Mouse (Mus musculus) embryonic facial prominence, embryonic 11.5 days (tissue): ENCODE measurements around the gene Gm20509. TPM values are rescaled to one million over a fixed set of nuclear protein-coding genes. Genes with fewer than 3 reads are reported as not detected.

Experiments
- ATAC-seq: fragments of 200-750 bp; cut with Nextera tagmentation; replicated peaks from 2 replicates; pipeline ENCODE4 v1.8.0; 2017; ENCODE audit warnings: low read depth; ENCODE audit not compliant: insufficient number of reproducible peaks, low FRiP score, low TSS enrichment
- DNase-seq: peaks from one replicate; pipeline ENCODE4 v3.0.0-alpha.2; 2015; ENCODE audit warnings: low spot score
- H3K27ac ChIP-seq: fragments of 300-500 bp; sonication (generic); replicated peaks from 2 replicates; pipeline ENCODE4 v1.5.1; 2014; ENCODE audit warnings: mild to moderate bottlenecking, low read depth, low read length, control low read depth
- H3K27me3 ChIP-seq: fragments of 300-500 bp; sonication (generic); 2 replicates; pipeline ENCODE4 v1.6.1; 2014; ENCODE audit warnings: mild to moderate bottlenecking, low read length, moderate library complexity, mixed read lengths; ENCODE audit not compliant: control insufficient read depth, insufficient read depth
- H3K36me3 ChIP-seq: fragments of 300-500 bp; sonication (generic); replicated peaks from 2 replicates; pipeline ENCODE4 v1.6.1; 2014; ENCODE audit warnings: low read depth, mild to moderate bottlenecking, low read length, moderate library complexity, mixed read lengths; ENCODE audit not compliant: control insufficient read depth, insufficient read depth
- H3K4me1 ChIP-seq: fragments of 300-500 bp; sonication (generic); 2 replicates; pipeline ENCODE4 v1.6.1; 2014; ENCODE audit warnings: low read length, mixed read lengths; ENCODE audit not compliant: control insufficient read depth, insufficient read depth
- H3K4me2 ChIP-seq: fragments of 300-500 bp; sonication (generic); 2 replicates; pipeline ENCODE4 v1.6.1; 2014; ENCODE audit warnings: low read depth, mild to moderate bottlenecking, control low read depth, low read length, moderate library complexity
- H3K4me3 ChIP-seq: fragments of 300-500 bp; sonication (generic); 2 replicates; pipeline ENCODE4 v1.5.1; 2014; ENCODE audit warnings: low read depth, low read length, control low read depth
- H3K9ac ChIP-seq: fragments of 300-500 bp; sonication (generic); replicated peaks from 2 replicates; pipeline ENCODE4 v1.6.1; 2014; ENCODE audit warnings: mild to moderate bottlenecking, control low read depth, low read length
- H3K9me3 ChIP-seq: fragments of 300-500 bp; sonication (generic); replicated peaks from 2 replicates; pipeline ENCODE4 v1.6.1; 2016; ENCODE audit warnings: mild to moderate bottlenecking, low read length, inconsistent platforms, mixed read lengths; ENCODE audit not compliant: control insufficient read depth
- WGBS: fragments of 180-500 bp; shearing (Covaris S2); extraction: QIAGEN DNeasy Blood & Tissue Kit; methylation state at CpG from one replicate; pipeline ENCODE4 v1.1.7; 2014; 5-methylcytosine and 5-hydroxymethylcytosine counted together
- polyA plus RNA-seq: library from polyadenylated mRNA; unstranded; fragments of >200 nt; fragmentation: Nextera tagmentation; extraction: Ambion mirVana; gene quantifications from 2 replicates; pipeline ENCODE4 v1.2.1, GENCODE M21; 2014

The Gm20509 gene
- polyA plus RNA-seq: 0.24 TPM in 1 of 2 replicates, not detected in the other

GRCm38 (mm10) chr9:73102181-73102580 is at the start of gene Gm20509:
TSS of gene Gm20509 (plus strand) at chr9:73102470.
- Histone ChIP-seq H3K9me3 (no peaks in the 10 kb centered on the region), H3K4me3 (peak within 1 kb of the TSS; percentile 42), H3K9ac (peak within 1 kb of the TSS; percentile 61), H3K36me3 (no peaks in the 10 kb centered on the region), H3K27ac (no peak within 1 kb of the TSS), H3K4me2 (peak within 1 kb of the TSS; percentile 93), H3K27me3 (peaks cover 6% of the 10 kb centered on the region; the same call in 1 of the 2 replicates), H3K4me1 (no peaks in the 10 kb centered on the region)
- WGBS: 96% methylated on average over 4 of the region's 4 CpGs
- no peak for DNase-seq
- no peak for ATAC-seq

- no peak for ATAC-seq
- Histone ChIP-seq H3K9ac (no peak overlapping the region), H3K4me3 (no peak overlapping the region), H3K4me2 (no peak overlapping the region), H3K4me1 (no peaks in the 10 kb centered on the region), H3K27ac (no peak overlapping the region), H3K9me3 (no peaks in the 10 kb centered on the region), H3K36me3 (no peaks in the 10 kb centered on the region), H3K27me3 (no peaks in the 10 kb centered on the region)
- DNase-seq: no peak
- 57% methylated on average over 10 of the region's 10 CpGs for WGBS
These were observed 46.8 kb upstream of the Gm20509 start for GRCm38 (mm10) chr9:73055441-73055911.

GRCm38 (mm10) chr9:73059224-73059623 is 43.0 kb upstream of the Gm20509 start:
- WGBS: 83% methylated on average over 4 of the region's 4 CpGs
- Histone ChIP-seq H3K4me3 (no peak overlapping the region), H3K4me2 (no peak overlapping the region), H3K9ac (no peak overlapping the region), H3K36me3 (no peaks in the 10 kb centered on the region), H3K27ac (no peak overlapping the region), H3K9me3 (no peaks in the 10 kb centered on the region), H3K27me3 (no peaks in the 10 kb centered on the region), H3K4me1 (no peaks in the 10 kb centered on the region)
- ATAC-seq (no peak), DNase-seq (no peak)

- no peaks in the 10 kb centered on the region for H3K36me3 ChIP-seq
- peak overlapping the region; percentile 38 for H3K4me2 ChIP-seq
- no peaks in the 10 kb centered on the region for H3K4me1 ChIP-seq
- 13% methylated on average over 15 of the region's 15 CpGs for WGBS
- no peaks in the 10 kb centered on the region for H3K27me3 ChIP-seq
- ATAC-seq: peak; percentile 64; the same call in 1 of the 2 replicates
- peak overlapping the region; percentile 32; the same call in 1 of the 2 replicates for H3K9ac ChIP-seq
- no peaks in the 10 kb centered on the region for H3K9me3 ChIP-seq
- no peak overlapping the region for H3K4me3 ChIP-seq
- H3K27ac ChIP-seq: peak overlapping the region; percentile 7; the same call in 1 of the 2 replicates
- peak; percentile 81 for DNase-seq
These were observed 38.5 kb upstream of the Gm20509 start for GRCm38 (mm10) chr9:73063621-73064290.

- H3K4me1 ChIP-seq: no peaks in the 10 kb centered on the region
- H3K4me3 ChIP-seq: no peak overlapping the region
- ATAC-seq (peak; percentile 85), DNase-seq (peak; percentile 73)
- WGBS: 18% methylated on average over 10 of the region's 10 CpGs
- no peaks in the 10 kb centered on the region for H3K36me3 ChIP-seq
- H3K4me2 ChIP-seq: no peak overlapping the region
- no peaks in the 10 kb centered on the region for H3K9me3 ChIP-seq
- H3K27ac ChIP-seq: no peak overlapping the region; the same call in 1 of the 2 replicates
- 0 out of 2 replicates have a peak overlapping the region, but pooled peaks have one; percentile 13 for H3K9ac ChIP-seq
- no peaks in the 10 kb centered on the region for H3K27me3 ChIP-seq
These were observed 35.2 kb upstream of the Gm20509 start for GRCm38 (mm10) chr9:73067086-73067485.

GRCm38 (mm10) chr9:73068230-73068679 is 34.0 kb upstream of the Gm20509 start:
- no peak overlapping the region for H3K4me3 ChIP-seq
- no peaks in the 10 kb centered on the region for H3K4me1 ChIP-seq
- no peaks in the 10 kb centered on the region for H3K9me3 ChIP-seq
- no peaks in the 10 kb centered on the region for H3K27me3 ChIP-seq
- no peak overlapping the region for H3K9ac ChIP-seq
- ATAC-seq (peak; percentile 54; the same call in 1 of the 2 replicates), DNase-seq (no peak)
- WGBS: 61% methylated on average over 6 of the region's 6 CpGs
- H3K36me3 ChIP-seq: no peaks in the 10 kb centered on the region
- no peak overlapping the region for H3K27ac ChIP-seq
- H3K4me2 ChIP-seq: no peak overlapping the region

- no peak overlapping the region for H3K4me3 ChIP-seq
- H3K9me3 ChIP-seq: no peaks in the 10 kb centered on the region
- no peak for DNase-seq
- H3K9ac ChIP-seq: no peak overlapping the region
- no peak overlapping the region for H3K4me2 ChIP-seq
- H3K27me3 ChIP-seq: no peaks in the 10 kb centered on the region
- no peaks in the 10 kb centered on the region for H3K4me1 ChIP-seq
- WGBS: 87% methylated on average over 6 of the region's 6 CpGs
- H3K27ac ChIP-seq: no peak overlapping the region
- ATAC-seq: no peak
- H3K36me3 ChIP-seq: no peaks in the 10 kb centered on the region
These were observed 33.6 kb upstream of the Gm20509 start for GRCm38 (mm10) chr9:73068688-73069087.

GRCm38 (mm10) chr9:73070971-73071659 is 31.2 kb upstream of the Gm20509 start:
- Histone ChIP-seq H3K27ac (no peak overlapping the region), H3K9ac (no peak overlapping the region), H3K9me3 (no peaks in the 10 kb centered on the region), H3K27me3 (no peaks in the 10 kb centered on the region), H3K36me3 (no peaks in the 10 kb centered on the region), H3K4me2 (no peak overlapping the region), H3K4me3 (no peak overlapping the region), H3K4me1 (no peaks in the 10 kb centered on the region)
- WGBS: 76% methylated on average over 10 of the region's 10 CpGs
- DNase-seq (no peak), ATAC-seq (no peak)
